Mouse (Mus musculus): Measurements from ENCODE around the gene Filip1.
A peak's percentile ranks its signal among the peaks of the same experiment; 100 is the strongest.

The Filip1 gene

DNA sequence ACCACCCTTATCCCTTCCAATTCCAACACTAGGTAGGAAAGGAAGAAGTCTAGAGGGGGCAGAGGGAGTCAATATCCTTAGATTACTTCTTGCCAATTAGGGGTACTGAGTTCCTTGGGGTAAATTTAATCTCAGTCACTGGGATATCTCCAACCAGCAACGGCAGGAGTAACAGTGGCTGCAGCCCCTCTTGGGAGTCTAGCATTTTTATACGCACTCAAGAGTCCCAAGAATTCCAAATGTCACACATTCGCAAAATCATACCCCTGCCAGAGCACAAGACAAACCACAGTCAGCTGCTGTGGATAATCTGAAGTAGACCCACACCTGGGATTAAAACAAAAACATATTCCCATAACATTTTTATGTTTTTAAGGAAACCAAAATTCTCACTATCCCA, 102.5 kb downstream of the Filip1 start:
- DNase-seq (ENCODE audit: low spot score in 2 of 2): no peak

DNA sequence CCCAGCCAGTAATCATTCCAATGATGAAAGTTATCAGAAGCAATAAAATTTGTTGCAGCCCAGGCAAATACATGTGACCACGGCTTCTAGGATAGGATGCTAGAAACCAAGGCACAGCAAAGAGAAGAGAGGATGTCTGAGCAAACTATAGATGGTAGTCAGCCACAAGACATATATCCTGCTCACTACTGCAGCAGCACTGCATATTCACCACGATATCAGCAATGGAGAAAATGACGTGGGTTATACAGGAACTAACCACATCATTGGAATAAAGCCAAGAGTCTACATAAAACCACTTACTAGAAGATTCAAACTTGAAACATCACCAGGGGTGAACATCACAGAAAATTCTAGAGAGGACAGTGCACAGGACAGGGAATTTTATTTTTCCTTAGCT, 113.8 kb downstream of the Filip1 start:
- no peak for DNase-seq (ENCODE audit: low spot score in 2 of 2)

DNA sequence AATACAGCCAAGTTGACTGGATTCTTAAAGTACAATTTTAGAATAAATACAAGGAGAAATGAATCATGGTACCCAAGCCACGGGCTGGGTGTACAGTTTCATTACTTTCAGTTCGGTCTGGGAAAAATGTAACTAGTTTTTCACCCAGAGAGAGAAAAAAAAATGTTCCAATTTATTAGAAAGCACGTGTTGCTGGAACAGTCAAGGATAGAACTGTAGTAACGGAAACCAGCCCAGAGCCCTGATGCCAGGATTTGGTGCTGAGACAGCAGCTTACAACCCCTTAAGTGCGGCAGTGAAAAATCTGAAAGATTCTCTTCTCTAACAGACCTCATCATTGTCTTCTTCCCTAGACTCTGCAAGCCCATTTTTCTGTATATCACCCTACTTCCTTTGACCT, 118.0 kb downstream of the Filip1 start:
- no peak for DNase-seq (ENCODE audit: low spot score in 2 of 2)

DNA sequence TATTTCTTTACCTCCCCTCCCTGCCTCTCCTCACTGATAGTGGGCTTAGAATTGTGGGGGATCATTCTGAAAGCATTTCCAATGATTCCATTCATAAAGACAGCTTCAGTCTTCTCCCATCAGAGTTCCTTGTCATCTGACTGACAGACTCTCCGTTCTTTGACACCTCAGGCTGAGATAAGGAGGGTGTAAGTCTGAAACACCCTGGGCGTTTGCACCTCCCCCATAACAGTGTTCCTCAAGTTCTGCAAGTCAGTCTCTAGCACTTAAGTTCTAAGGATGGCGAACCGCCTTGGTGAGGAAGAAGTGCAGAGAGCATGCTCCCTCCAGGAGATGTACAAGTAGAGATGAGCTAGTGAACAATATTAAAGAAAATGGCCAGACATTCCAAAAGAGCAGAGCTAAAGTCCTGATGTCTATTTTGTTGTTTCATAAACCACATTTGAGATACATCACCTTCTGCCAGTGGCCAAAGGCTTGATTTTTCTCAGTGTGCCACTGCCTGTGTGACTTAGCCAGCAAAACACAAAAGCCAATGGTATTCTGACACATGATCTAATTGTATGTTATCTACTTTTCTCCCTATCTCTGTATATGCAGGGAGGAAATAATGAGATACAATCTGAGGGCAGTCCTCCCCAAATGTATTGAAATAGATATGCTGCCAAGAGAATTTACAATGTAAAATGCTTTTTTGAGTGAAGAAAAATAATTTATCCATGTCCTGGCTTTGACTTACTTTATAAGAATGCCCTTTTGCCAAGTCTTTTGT, 118.6 kb downstream of the Filip1 start:
- no peak for DNase-seq (ENCODE audit: low spot score in 2 of 2)

DNA sequence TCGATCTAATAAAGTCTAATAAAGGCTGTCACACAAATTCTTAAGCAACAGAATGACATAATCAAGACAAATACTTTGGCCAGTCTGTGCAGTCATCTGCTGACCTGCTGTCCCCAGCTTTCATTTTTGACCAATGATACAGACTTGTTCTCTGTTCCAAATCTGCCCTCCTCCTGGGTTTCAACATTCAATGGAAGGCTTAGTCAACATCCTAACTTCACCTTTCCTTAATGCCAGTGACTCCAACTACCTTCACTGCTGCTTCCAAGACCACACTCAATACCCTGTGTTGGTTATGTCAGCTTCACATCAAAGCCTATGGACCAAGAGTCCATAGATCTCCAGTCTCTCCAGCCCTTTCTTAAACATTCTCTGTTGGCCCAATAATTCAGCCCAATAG, 120.5 kb downstream of the Filip1 start:
- DNase-seq (ENCODE audit: low spot score in 2 of 2): no peak

DNA sequence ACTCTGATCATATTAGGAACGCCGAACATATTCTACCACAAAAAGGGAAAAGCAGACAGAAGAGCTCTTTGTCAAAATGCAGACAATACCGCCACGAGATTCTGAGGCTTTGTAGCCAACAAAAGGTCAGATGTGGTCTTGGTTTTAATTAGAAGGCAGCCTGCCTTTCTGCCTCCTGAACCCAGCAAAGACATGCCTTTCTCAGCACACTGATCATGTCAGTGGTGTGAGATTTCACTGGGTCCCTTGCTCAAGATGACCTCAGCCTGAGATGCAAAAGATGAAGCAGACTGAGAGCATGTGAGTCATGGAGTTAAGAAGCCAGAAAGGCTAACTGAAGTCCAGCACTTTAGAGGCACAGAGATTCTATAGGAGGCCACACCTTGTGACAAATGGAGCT, 122.2 kb downstream of the Filip1 start:
- no peak for DNase-seq (ENCODE audit: low spot score in 2 of 2)

DNA sequence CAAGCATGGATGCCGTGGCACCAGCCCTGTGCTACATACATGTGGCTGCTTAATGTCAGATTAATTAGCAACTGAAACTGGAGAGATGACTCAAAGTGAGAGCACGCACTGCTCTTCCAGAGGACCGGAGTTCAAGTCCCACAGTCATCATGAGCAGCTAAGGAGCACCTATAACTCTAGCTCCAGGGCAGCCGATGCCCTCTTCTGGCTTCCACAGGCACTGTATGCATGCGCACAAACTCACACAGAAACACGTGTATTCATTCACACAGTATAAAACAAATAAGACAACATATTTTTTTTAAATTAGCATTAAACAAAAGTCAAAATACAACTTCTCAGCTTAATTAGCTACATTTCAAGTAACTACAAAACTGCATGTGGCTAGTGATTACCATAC, 123.5 kb downstream of the Filip1 start:
- DNase-seq (ENCODE audit: low spot score in 2 of 2): no peak

DNA sequence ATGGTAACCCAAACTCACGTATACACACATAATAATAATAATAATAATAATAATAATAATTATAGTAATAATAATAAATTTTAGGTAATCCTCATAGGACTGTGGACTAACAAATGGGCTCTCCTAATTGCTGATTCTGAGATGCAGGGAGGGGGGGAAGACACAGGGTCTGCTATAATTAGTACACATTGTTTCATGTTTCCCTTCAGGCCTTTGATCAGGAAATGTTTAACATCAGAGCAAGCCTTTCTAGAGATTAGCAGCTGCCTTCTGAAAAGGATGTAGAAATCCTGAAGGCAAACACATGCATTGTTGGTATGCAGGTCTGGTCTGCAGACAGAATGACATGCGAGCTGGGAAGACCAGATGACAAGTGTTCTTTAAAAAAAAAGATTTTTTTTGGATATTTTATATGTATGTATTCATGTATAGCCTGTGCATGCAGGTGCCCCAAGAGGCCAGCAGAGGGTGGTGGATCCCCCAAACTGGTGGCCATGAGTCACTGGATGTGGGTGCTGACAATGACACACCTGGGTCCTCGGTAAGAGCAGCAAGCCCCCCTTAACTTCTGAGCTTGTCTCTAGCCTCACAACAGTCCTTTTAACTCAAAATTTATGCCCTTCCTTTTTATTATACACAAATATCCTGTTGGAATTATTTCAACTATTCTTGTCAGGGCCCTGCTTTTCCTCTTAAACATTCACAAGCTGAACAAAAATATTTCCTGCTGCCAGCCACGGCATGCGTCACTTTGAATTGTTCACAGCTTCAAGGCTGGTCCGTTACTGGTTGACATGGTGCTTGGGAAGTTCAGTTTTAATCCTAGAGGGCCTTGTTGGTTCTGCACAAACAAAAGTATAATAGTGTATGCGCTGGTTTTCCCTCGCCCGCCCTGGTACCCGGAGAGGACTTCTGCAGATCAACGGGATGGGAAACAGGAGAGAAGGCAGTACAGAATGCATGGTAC, 127.1 kb downstream of the Filip1 start:
- DNase-seq (ENCODE audit: low spot score in 2 of 2): no peak

DNA sequence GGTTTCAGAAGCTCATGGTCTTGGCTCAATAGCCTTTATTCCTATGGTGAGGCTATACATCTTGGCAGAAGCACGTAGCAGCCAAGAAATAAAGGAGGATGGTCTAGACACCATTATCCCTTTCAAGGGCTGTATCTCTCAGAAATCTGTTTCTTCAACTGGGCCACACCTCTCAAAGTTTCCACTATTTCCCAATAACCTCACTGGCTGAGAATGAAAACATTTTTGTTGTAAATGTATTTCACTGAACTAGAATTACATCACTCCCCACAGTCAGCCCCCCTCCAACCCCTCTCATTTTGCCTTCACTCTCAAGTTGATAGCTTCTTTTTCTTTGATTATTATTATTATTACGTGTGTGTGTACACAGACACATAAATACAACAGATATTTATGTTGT, 129.5 kb downstream of the Filip1 start:
- no peak for DNase-seq (ENCODE audit: low spot score in 2 of 2)

DNA sequence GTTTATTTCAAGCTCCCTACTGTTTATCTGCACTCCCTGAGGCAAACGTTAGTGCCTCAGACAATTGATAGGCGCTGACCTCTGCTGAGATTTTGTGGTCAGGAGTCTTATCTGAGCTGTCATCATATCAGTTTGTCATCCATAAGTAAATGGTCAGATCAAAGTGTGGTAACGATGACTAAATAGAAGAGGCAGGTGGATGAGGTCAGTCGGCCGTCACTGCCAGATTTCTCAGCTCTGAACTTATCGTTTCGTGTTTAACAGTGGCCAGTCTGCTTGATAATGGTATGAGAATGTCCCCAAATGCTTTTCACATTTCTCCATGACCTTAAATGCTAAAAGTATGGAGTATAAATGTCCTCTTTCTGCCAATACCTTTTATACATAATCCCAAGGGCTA, 132.6 kb downstream of the Filip1 start:
- no peak for DNase-seq (ENCODE audit: low spot score in 2 of 2)

DNA sequence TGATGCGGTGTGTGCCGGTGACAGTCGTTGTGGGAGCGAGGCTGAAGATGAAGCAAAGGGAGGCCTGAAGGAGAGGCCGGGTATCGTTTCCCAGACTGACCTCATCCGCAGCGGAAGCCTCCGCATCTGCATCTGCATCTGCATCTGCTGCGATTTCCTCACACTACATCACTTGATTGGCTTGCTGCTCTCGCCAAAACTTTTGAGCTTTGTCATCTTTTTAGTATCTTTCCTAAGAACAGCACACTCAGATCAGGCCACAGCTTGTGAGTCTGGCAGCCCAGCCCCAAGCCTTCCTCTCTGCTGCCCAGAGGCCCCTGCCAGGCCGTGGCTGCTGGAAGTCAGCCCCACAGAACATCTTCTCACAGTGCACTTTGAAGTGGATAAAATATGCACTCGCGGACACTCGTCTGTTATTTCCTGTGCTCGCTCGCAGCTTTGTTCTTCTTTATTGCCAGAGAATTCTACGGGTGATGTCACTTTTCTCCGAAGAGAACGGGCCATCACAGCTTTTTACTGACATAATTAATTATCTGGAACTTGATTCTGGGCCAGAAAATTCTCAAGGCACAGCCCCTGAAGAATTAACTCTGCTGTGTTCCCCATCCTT, 137.0 kb downstream of the Filip1 start:
- peak in 1 of 2 experiments; percentile 5 for DNase-seq (ENCODE audit: low spot score in 2 of 2)

DNA sequence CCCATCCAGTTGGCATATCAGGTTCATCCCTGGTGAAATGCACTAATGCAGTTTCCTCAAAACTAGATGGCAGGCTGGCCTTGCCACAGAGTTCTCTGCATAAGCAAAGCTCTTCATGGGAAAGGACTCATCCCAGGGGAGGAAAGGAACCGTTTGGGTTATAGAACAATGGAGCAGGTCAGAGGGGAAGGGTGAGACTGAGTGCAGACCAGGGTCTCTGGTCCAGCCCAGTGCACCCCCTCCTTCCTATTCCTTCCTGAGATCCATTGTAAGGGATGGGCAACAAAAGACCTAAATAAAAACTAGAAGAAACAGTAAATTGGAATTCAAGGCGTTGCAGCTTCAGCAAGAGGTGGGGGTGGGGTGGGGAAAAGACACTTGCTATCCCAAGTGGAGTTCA, 140.1 kb downstream of the Filip1 start:
- no peak for DNase-seq (ENCODE audit: low spot score in 2 of 2)

DNA sequence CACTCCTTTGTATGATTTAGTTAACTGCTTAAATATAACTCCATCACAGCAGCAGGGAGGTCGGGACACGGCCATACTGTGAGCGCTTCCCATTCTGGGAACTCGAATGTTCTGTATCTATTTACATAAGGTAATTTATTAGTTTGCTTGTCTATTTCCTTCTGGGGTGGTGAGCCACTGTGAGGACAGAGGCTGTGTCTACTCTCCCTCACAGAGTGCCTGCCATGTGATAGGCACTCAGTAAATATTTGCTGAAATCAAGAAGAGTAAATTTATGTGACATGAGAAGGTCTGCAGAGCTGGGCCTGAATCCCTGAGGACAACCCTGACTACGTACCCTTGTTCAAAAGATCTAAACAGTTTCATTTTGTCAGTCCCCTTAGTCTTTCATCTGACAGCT, 143.1 kb downstream of the Filip1 start:
- DNase-seq (ENCODE audit: low spot score in 2 of 2): no peak

DNA sequence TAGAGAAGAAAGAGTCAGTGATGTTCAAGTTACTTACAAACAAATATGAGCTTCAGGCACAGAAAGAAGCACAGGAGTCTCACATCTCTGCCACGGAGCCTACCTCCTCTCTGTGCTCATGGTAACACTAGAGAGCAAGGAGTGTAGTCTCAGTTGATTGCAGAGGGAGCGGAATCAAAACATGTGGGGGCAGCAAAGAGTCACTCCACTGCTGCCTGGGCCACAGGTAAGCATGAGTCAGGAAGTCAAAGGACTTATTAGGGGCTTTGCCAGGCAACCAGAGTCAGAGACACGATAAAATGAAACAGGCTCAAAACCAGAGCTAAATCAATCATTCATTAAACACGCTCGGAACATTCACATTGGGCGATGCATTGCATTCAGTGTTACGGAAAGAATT, 146.7 kb downstream of the Filip1 start:
- no peak for DNase-seq (ENCODE audit: low spot score in 2 of 2)

DNA sequence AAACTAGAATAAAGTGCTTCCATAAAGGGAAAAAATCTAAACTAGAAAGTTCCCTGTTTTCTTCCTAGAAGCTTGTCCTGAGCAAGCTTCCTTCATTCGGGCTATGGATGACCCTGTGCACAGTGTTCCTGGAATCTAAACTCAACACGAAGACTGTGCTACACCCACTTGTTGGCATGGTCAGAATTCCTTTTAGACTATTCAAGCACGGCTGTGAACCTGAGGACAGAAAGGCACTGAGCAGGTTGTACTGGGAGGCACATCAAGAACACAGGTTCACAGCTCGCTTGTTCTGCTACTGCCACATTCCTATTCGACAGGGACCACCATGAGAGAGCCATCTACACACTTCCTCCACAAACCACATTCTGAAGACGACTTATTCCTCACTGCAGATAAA, 150.1 kb downstream of the Filip1 start:
- no peak for DNase-seq (ENCODE audit: low spot score in 2 of 2)

DNA sequence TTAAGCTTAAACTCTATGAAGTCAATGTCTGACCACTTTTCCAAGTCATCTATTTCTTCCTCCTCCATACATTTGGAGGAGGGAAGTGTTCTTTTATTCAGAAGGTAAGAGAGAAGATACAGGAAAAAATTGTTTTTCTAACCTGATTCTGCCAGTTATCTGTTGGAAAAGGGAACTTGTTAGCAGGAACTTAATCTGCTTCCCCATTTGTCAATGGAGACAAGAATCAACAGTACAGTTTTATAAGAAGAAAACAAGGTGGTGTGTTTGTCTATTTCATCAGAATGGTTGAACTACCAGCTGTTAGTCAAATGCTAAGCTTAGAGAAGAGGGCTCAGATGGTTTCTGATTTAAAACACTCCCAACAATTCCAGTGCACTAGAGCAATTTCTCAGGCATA, 165.6 kb downstream of the Filip1 start:
- no peak for DNase-seq (ENCODE audit: low spot score in 2 of 2)

DNA sequence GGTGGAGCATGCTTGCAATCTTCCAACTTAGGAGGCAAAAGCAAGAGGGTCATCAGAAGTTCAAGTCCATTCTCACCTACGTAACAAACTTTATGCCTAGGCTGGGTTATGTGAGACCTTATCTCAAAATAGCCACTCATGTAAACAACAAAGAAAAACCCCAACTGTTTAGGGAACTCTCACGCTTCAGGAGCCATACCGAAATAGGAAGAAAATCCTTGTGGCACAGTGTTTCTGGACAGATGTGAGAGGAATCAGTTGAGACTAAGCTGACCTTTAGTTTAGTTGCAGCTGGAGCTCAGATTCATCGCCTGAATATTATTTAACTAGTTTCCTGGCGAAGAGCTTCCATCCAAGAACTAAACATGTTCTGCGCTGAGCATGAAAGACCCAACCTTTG, 170.0 kb downstream of the Filip1 start:
- no peak for DNase-seq (ENCODE audit: low spot score in 2 of 2)

DNA sequence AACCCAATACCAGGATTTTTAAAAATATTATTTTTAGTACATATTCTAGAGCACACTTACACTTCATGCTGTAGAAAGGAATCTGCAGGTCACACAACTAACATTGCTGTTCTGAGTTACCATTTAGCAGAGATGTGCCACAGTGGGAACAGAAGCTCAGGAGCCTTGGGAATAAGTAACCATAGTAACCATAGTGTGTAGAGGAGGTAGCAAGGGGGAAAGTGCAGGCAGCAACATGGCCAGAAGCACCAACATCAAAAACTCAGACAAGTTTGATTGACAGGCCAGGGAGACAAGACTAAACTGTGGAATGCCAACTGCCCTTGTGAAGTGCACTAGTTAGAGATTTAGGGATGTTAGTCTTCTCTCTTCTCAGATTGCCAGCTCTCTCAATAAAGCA, 170.6 kb downstream of the Filip1 start:
- no peak for DNase-seq (ENCODE audit: low spot score in 2 of 2)

DNA sequence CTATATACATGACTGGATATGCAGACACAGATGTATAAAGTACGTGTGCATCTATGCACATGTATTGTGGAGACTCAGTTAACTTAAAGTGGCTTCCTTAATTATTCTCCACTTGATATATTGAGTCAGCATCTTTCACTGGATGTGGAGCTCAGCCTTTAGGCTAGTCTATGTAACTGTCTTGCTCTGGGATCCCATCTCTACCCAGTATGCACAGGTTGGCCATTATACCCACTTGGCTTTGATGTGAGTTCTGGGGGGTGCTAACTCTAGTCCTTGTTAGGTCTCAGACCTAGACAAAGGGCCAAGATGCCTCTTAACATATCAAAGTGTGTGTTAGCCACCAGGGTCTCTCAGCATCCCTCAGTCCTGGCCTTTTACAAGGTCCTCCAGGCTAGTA, 181.4 kb downstream of the Filip1 start:
- no peak for DNase-seq (ENCODE audit: low spot score in 2 of 2)

DNA sequence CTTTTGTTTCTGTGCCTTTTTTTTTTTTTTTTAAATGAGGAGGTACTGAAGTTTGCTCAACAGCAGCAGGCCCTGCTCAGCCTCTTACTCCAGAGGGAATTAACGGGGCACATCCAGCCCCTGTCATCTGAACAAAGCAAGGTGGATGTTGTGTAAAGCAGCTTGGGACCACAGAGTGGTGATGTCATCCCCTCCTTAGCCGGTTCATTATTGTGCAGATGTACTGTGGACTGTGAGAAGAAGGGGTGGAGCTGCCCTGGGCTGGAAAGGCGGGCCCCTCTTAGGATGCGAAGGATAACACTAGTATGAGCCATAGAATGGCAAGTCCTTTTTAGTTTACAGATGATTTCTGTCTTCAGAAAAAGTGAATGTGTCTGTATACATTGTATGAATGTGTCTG, 181.8 kb downstream of the Filip1 start:
- DNase-seq (ENCODE audit: low spot score in 2 of 2): no peak

DNA sequence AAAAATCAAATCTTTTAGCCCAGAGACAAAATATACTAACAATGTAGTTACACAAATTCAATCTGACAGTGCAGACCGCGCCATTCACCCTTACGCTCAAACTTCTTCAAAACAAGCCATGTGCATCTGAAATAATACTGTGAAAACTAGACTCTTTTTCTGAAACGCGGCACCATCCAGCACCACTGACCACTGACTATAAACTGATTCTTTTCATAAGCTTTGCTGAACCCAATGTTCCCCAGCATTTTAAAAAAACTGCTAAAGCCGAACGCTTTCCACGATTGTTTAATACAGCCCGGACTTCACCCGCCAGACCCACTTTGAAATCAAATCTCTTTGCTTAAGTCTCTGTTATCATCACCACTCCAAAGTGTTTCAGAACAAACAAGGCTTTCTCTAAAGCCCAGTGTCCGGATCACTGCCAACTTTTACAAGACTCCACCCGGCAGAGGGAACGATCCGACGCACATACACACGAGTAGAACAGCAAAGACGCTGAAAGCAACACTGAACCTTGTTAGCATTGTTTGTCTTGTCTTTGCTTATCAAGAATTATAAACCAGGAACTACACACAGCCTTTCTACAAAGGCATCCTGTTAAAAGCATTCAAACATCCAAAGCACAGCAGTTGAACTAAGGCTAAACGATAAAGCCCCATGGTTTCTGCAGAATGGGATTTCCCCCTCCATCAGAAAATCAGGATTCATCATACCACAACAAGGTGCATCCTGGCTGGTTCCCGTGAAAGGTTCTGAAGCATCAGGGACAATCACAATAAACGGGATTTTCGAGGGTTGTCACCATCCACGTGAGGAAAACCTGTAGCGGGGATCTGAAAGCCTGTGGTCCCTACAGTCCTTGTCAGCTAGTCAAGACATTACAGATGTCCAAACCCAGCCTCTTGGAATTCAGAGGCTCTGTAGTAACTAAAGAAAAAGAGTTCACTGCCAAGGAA, 182.5 kb downstream of the Filip1 start:
- peak in 1 of 2 experiments; percentile 32 for DNase-seq (ENCODE audit: low spot score in 2 of 2)

Data from urinary bladder, adult 18-20 months (tissue).